Mouse (Mus musculus) heart, postnatal 0 days (tissue): ENCODE measurements around the gene Slc25a27.

Experiments used
- CTCF ChIP-seq: IDR thresholded peaks from 2 replicates; pipeline ENCODE4 v1.5.1; 2016; ENCODE audit warnings: antibody characterized with exemption, control low read depth, low read depth
- EP300 ChIP-seq: IDR thresholded peaks from 2 replicates; pipeline ENCODE4 v1.6.1; 2016; ENCODE audit warnings: antibody characterized with exemption, low read depth

DNA sequence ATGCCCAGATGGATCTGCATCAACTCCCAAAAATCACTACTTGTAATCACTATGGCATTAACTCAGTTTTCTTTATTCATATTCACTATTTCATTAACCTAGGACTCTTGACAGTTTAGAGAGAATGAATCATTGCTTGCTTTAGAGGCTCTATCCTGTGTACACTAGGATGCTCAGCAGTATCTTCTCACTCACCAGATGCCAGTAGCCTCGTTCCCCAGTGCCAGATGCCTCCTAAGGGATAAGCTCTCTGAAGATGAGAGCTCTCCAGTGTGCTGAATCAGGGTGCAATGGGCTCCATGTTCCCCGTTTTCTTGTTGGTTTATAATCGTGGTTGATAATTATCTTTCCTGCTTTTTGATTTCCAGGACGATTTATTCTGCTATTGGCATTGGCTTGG is 68.3 kb downstream of the Slc25a27 start:
- TF ChIP-seq CTCF (no peak), EP300 (no peak)
